Mouse (Mus musculus) right cerebral cortex, postnatal 10 days (tissue): ENCODE data around the gene Rgs7.

Experiments used
- DNase-seq, 2 experiments: peaks; one replicate each; pipeline ENCODE4 v3.0.0; 2021; ENCODE audit warnings: low spot score in 2 of 2

Rgs7 gene

DNA sequence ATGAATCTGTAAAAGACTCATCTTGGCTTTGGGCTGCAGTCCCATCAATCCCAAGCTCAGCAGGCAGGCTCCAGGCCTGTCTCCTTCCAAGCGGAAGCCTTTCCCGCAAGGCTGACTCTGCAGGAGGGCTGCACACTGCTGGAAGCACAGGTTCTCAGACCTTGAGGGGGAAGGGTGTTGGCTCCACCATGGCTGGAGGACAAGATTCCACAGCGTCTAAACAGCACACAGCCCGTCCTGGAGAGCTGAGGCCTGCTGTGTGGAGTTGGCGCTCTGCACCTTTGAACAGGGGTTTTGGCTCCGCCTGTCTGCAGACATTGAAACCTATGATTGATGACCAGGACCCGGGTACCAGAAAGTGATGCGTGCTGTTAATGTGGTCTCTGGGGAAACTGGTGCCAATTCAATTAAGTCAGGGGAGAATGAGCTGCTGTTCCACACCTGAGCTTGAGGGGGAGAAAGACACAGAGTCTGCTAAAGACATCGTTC lies 463.5 kb downstream of the Rgs7 start:
- DNase-seq = no peak

- no peak for DNase-seq
These were observed 464.0 kb downstream of the Rgs7 start for GRCm38 (mm10) chr1:175028267-175028666.

- peak; percentile 36 to 48 for DNase-seq
These were observed 466.5 kb downstream of the Rgs7 start for GRCm38 (mm10) chr1:175025781-175026309.

GRCm38 (mm10) chr1:175024136-175024535 lies 468.2 kb downstream of the Rgs7 start:
- no peak for DNase-seq
